Mouse (Mus musculus): ENCODE measurements around the gene Nrd1. TPM values are rescaled to one million over a fixed set of nuclear protein-coding genes. Genes with fewer than 3 reads are reported as not detected.

Nrd1 gene
- polyA plus RNA-seq, 1 experiment from 2014 or later: 33.8 TPM

DNA sequence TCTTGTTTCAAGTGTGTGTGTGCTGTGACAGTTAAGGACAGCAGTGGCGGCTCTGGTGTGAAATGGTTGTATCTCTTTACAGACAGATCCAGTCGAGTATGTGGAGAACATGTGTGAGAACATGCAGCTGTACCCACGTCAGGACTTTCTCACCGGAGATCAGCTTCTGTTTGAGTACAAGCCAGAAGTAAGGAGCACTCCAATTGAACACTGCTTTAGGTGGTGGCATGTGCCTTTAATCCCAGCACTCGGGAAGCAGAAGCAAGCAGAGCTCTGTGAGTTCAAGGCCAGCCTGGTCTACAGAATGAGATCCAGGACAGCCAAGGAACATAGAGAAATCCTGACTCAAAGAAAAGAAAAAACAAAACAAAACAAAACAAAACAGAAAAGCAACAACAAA is 42.8 kb downstream of the Nrd1 start:
- Histone ChIP-seq H3K27me3 (ENCODE audit: control insufficient read depth, insufficient read depth, low read depth, low read length) (no peaks in the 10 kb centered on the region), H3K4me2 (ENCODE audit: low read depth, low read length) (no peak overlapping the region), H3K4me3 (ENCODE audit: low read depth, low read length) (no peak overlapping the region), H3K27ac (ENCODE audit: low read length) (no peak overlapping the region), H3K4me1 (ENCODE audit: control insufficient read depth, low read depth, low read length) (no peaks in the 10 kb centered on the region), H3K36me3 (ENCODE audit: control insufficient read depth, insufficient read depth) (peaks cover 53% of the 10 kb centered on the region), H3K9me3 (replicated peaks; ENCODE audit: control insufficient read depth, low read length) (no peaks in the 10 kb centered on the region), H3K9ac (ENCODE audit: low read depth, low read length) (no peak overlapping the region)
- no peak for ATAC-seq (ENCODE audit: low read depth)
- 87% methylated on average over 5 of the region's 5 CpGs for WGBS (ENCODE audit: insufficient replicate concordance)

DNA sequence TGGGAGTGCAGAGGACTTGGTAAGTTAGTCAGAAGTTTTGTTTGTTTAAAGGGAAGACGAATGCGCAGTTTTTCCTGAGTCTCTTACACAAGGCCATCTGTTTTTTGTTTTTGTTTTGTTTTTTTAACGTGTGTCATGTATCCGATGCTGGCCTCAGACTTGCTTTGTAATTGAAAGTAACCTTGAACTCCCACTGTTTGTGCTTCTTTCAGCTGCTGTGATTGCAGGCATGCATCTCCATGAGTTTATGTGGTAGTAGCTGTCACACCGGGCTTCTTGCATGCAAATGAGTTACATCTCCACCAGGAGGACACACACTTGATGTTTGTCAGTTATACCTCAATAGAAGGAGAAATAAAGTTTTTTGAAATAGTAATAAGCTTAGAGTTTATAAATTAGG is 43.3 kb downstream of the Nrd1 start:
- no peak overlapping the region for H3K27ac ChIP-seq (ENCODE audit: low read length)
- peaks cover 53% of the 10 kb centered on the region for H3K36me3 ChIP-seq (ENCODE audit: control insufficient read depth, insufficient read depth)
- no peak overlapping the region for H3K4me2 ChIP-seq (ENCODE audit: low read depth, low read length)
- WGBS (ENCODE audit: insufficient replicate concordance): 74% methylated on average over 5 of the region's 5 CpGs
- no peak overlapping the region for H3K4me3 ChIP-seq (ENCODE audit: low read depth, low read length)
- no peaks in the 10 kb centered on the region for H3K27me3 ChIP-seq (ENCODE audit: control insufficient read depth, insufficient read depth, low read depth, low read length)
- no peak overlapping the region for H3K9ac ChIP-seq (ENCODE audit: low read depth, low read length)
- H3K4me1 ChIP-seq (ENCODE audit: control insufficient read depth, low read depth, low read length): no peaks in the 10 kb centered on the region
- H3K9me3 ChIP-seq (replicated peaks; ENCODE audit: control insufficient read depth, low read length): no peaks in the 10 kb centered on the region
- no peak for ATAC-seq (ENCODE audit: low read depth)

DNA sequence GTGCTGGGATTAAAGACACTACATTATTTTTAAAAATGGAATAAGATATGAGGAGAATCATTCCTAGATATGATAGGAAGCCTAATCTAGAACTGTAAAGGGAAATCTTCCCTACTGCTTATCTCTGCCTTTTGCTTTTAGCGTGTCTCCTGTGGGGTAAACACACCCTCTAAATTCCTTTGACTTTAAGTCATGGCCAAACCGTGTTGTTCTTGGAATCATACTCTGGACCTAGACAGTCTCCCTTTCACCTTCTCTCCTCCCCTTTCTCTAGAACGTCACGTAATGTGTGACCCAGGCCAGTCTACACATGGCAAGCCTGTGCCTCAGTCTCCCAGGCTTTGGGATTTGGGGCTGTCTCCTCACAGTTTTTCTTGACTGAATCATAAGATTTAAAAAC is 47.8 kb downstream of the Nrd1 start:
- Histone ChIP-seq H3K27me3 (ENCODE audit: control insufficient read depth, insufficient read depth, low read depth, low read length) (no peaks in the 10 kb centered on the region), H3K4me3 (ENCODE audit: low read depth, low read length) (no peak overlapping the region), H3K4me1 (ENCODE audit: control insufficient read depth, low read depth, low read length) (no peaks in the 10 kb centered on the region; the same call in 1 of the 2 replicates), H3K36me3 (ENCODE audit: control insufficient read depth, insufficient read depth) (peaks cover 35% of the 10 kb centered on the region), H3K9ac (ENCODE audit: low read depth, low read length) (no peak overlapping the region), H3K4me2 (ENCODE audit: low read depth, low read length) (no peak overlapping the region), H3K27ac (ENCODE audit: low read length) (no peak overlapping the region), H3K9me3 (replicated peaks; ENCODE audit: control insufficient read depth, low read length) (no peaks in the 10 kb centered on the region)
- ATAC-seq (ENCODE audit: low read depth): no peak
- 61% methylated on average over 4 of the region's 4 CpGs for WGBS (ENCODE audit: insufficient replicate concordance)

DNA sequence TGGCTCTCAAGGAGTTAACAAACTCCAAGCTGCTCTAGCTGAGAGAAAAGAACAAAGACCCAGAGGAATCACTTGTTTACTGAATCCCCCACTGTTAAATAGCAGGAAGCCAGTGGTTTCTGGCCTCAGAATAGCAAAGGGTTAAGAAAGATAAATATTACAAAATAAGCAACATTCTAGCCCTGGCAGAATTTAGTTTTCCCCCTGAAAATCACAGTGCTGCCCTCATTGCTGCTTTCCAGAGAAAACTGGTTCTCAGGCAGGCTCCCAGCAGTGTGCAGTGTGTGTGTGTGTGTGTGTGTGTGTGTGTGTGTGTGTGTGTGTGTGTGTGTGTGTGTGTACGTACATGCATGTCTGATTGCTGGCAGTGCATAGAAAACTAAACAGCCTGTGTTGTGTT is 51.8 kb downstream of the Nrd1 start:
- peaks cover 29% of the 10 kb centered on the region for H3K36me3 ChIP-seq (ENCODE audit: control insufficient read depth, insufficient read depth)
- H3K4me2 ChIP-seq (ENCODE audit: low read depth, low read length): no peak overlapping the region
- no peak overlapping the region for H3K9ac ChIP-seq (ENCODE audit: low read depth, low read length)
- H3K27ac ChIP-seq (ENCODE audit: low read length): no peak overlapping the region
- no peak overlapping the region for H3K4me3 ChIP-seq (ENCODE audit: low read depth, low read length)
- no peaks in the 10 kb centered on the region for H3K9me3 ChIP-seq (replicated peaks; ENCODE audit: control insufficient read depth, low read length)
- 90% methylated on average over 1 of the region's 1 CpGs for whole genome bisulfite sequencing (ENCODE audit: insufficient replicate concordance)
- no peaks in the 10 kb centered on the region for H3K27me3 ChIP-seq (ENCODE audit: control insufficient read depth, insufficient read depth, low read depth, low read length)
- H3K4me1 ChIP-seq (ENCODE audit: control insufficient read depth, low read depth, low read length): no peaks in the 10 kb centered on the region; the same call in 1 of the 2 replicates
- ATAC-seq (ENCODE audit: low read depth): peak; percentile 55

DNA sequence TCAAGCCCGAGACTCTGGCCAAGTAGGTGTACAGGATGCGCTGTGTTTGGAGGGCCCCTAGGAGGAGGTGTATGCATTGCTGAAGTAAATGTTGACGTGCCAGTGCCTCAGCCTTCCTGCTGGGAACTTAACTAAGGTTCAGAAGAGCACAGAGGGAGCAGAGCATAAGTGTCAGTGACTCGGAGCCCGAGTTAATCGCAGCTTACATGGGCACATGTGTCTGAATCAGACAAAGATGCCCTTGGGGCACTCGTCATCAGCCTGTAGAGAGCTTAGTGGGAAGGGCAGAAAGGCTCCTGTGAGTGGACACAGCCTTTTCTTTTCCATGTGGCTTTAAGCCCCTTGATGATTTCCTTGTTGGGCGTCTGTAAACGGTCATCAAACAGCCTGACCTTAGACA is 53.5 kb downstream of the Nrd1 start:
- no peak for ATAC-seq (ENCODE audit: low read depth)
- no peak overlapping the region for H3K9ac ChIP-seq (ENCODE audit: low read depth, low read length)
- H3K4me3 ChIP-seq (ENCODE audit: low read depth, low read length): no peak overlapping the region
- 82% methylated on average over 9 of the region's 9 CpGs for WGBS (ENCODE audit: insufficient replicate concordance)
- no peaks in the 10 kb centered on the region for H3K27me3 ChIP-seq (ENCODE audit: control insufficient read depth, insufficient read depth, low read depth, low read length)
- H3K9me3 ChIP-seq (replicated peaks; ENCODE audit: control insufficient read depth, low read length): no peaks in the 10 kb centered on the region
- H3K4me2 ChIP-seq (ENCODE audit: low read depth, low read length): no peak overlapping the region
- H3K36me3 ChIP-seq (ENCODE audit: control insufficient read depth, insufficient read depth): peaks cover 38% of the 10 kb centered on the region
- H3K4me1 ChIP-seq (ENCODE audit: control insufficient read depth, low read depth, low read length): no peaks in the 10 kb centered on the region; the same call in 1 of the 2 replicates
- no peak overlapping the region for H3K27ac ChIP-seq (ENCODE audit: low read length)

DNA sequence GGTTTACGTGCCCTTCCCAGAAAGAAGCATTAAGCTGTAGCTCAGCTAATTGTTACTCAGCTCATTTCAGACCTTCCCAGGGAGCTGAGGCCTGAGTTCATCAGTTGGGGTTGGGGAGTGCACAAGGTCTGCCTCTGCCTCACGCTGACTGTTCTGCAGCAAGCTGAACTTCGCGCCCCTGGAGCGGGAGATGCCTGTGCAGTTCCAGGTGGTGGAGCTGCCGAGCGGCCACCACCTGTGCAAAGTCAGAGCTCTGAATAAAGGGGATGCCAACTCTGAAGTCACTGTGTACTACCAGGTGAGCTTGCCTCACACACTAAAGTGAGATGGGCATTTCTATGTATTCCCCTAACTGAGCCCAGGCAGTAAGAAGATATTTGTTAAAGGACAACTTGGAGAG is 55.9 kb downstream of the Nrd1 start:
- Histone ChIP-seq H3K27me3 (ENCODE audit: control insufficient read depth, insufficient read depth, low read depth, low read length) (no peaks in the 10 kb centered on the region), H3K4me1 (ENCODE audit: control insufficient read depth, low read depth, low read length) (no peaks in the 10 kb centered on the region; the same call in 1 of the 2 replicates), H3K4me3 (ENCODE audit: low read depth, low read length) (no peak overlapping the region), H3K9me3 (replicated peaks; ENCODE audit: control insufficient read depth, low read length) (no peaks in the 10 kb centered on the region), H3K4me2 (ENCODE audit: low read depth, low read length) (no peak overlapping the region), H3K36me3 (ENCODE audit: control insufficient read depth, insufficient read depth) (peaks cover 50% of the 10 kb centered on the region), H3K27ac (ENCODE audit: low read length) (no peak overlapping the region), H3K9ac (ENCODE audit: low read depth, low read length) (no peak overlapping the region)
- WGBS (ENCODE audit: insufficient replicate concordance): 79% methylated on average over 7 of the region's 7 CpGs
- ATAC-seq (ENCODE audit: low read depth): no peak

DNA sequence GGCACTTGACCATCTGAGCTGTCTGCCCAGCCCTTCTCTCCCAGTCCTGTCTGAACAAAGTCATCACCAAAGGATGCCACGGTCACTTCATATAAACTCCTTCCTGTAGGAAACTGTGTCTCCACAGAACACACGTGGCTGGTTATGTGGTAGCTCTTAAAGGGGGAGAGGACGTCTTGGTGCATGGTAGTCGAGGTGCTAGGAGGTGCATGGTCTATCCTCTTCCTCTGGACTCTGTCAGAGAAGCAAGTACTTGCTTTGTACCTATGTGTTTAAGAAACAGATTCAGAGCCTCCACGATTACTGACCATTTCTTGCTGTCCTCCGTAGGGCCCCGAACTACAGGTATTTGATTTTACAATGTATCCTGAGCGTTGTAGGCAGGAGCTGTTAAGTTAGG is 57.2 kb downstream of the Nrd1 start:
- no peak overlapping the region for H3K9ac ChIP-seq (ENCODE audit: low read depth, low read length)
- H3K4me1 ChIP-seq (ENCODE audit: control insufficient read depth, low read depth, low read length): no peaks in the 10 kb centered on the region; the same call in 1 of the 2 replicates
- 76% methylated on average over 8 of the region's 8 CpGs for whole genome bisulfite sequencing (ENCODE audit: insufficient replicate concordance)
- no peak overlapping the region for H3K4me2 ChIP-seq (ENCODE audit: low read depth, low read length)
- no peaks in the 10 kb centered on the region for H3K9me3 ChIP-seq (replicated peaks; ENCODE audit: control insufficient read depth, low read length)
- H3K4me3 ChIP-seq (ENCODE audit: low read depth, low read length): no peak overlapping the region
- H3K27me3 ChIP-seq (ENCODE audit: control insufficient read depth, insufficient read depth, low read depth, low read length): no peaks in the 10 kb centered on the region
- no peak overlapping the region for H3K27ac ChIP-seq (ENCODE audit: low read length)
- no peak for ATAC-seq (ENCODE audit: low read depth)
- peaks cover 60% of the 10 kb centered on the region for H3K36me3 ChIP-seq (ENCODE audit: control insufficient read depth, insufficient read depth)

DNA sequence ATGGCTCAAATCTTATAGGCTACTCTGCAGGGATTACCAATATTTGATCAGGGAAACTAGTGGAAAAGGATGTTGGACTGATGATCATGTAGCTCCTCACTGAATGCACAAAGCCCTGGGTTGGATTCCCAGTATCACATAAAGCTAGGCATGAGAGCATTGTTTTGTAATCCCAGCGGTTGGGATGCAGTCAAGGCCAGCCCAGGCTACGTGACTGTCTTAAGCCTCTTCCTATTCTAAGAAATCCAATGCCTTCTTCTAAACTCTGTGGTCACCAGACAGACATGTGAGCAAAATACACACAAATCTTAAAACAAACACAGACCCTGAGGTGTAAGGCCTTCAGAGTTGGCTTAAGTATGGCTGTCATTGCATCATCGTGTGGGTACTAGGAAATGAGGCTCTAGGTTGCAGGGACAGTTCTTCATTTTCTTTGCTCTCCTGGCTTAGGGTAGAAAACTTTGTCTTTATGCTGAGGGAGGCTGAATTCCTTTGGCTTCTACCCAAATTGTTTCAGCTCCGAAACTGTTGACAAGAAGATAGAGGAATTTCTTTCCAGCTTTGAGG is 58.9 kb downstream of the Nrd1 start:
- Histone ChIP-seq H3K4me3 (ENCODE audit: low read depth, low read length) (no peak overlapping the region), H3K9ac (ENCODE audit: low read depth, low read length) (no peak overlapping the region), H3K36me3 (ENCODE audit: control insufficient read depth, insufficient read depth) (peaks cover 60% of the 10 kb centered on the region), H3K9me3 (replicated peaks; ENCODE audit: control insufficient read depth, low read length) (no peaks in the 10 kb centered on the region), H3K27ac (ENCODE audit: low read length) (no peak overlapping the region), H3K4me2 (ENCODE audit: low read depth, low read length) (no peak overlapping the region), H3K4me1 (ENCODE audit: control insufficient read depth, low read depth, low read length) (no peaks in the 10 kb centered on the region), H3K27me3 (ENCODE audit: control insufficient read depth, insufficient read depth, low read depth, low read length) (no peaks in the 10 kb centered on the region)
- WGBS (ENCODE audit: insufficient replicate concordance): 79% methylated on average over 4 of the region's 4 CpGs
- no peak for ATAC-seq (ENCODE audit: low read depth)

DNA sequence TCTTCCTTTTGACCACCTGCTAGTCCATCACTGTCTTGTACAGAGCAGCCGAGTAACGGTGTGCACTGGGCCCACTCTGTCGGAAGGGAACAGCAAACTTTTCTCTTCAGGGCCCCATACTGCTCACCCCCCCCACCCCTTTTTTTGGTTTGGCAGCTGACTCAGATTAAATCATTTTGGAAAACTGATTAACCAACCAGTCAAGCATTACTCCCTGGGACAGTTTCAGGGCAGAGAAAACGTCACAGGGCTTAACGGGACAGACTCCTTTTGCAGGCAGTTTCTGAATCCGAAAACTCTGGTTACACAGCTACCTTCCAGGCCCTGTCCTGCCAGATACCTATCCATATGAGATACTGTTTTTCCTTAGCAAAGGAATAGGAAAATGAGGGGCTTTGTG is 64.5 kb downstream of the Nrd1 start:
- WGBS (ENCODE audit: insufficient replicate concordance): 85% methylated on average over 6 of the region's 6 CpGs
- no peak overlapping the region for H3K27ac ChIP-seq (ENCODE audit: low read length)
- ATAC-seq (ENCODE audit: low read depth): no peak
- no peak overlapping the region for H3K4me3 ChIP-seq (ENCODE audit: low read depth, low read length)
- H3K9ac ChIP-seq (ENCODE audit: low read depth, low read length): no peak overlapping the region
- H3K27me3 ChIP-seq (ENCODE audit: control insufficient read depth, insufficient read depth, low read depth, low read length): no peaks in the 10 kb centered on the region
- no peaks in the 10 kb centered on the region for H3K9me3 ChIP-seq (replicated peaks; ENCODE audit: control insufficient read depth, low read length)
- H3K4me1 ChIP-seq (ENCODE audit: control insufficient read depth, low read depth, low read length): no peaks in the 10 kb centered on the region
- no peak overlapping the region for H3K4me2 ChIP-seq (ENCODE audit: low read depth, low read length)
- peaks cover 42% of the 10 kb centered on the region for H3K36me3 ChIP-seq (ENCODE audit: control insufficient read depth, insufficient read depth)

All from liver, embryonic 16.5 days (tissue).